Mouse (Mus musculus) megakaryocyte, embryonic 14.5 days (primary cell): ENCODE measurements around the gene Mrpl38.

ENCODE experiments used
- FLI1 ChIP-seq: IDR thresholded peaks from 2 replicates; pipeline ENCODE4 v1.6.1; 2012; ENCODE audit warnings: low read length, inconsistent platforms, mixed read lengths
- GATA1 ChIP-seq: IDR thresholded peaks from 3 replicates; pipeline ENCODE4 v1.6.1; 2012; ENCODE audit warnings: mixed read lengths, low read length, inconsistent platforms, borderline replicate concordance

- no peak for TF ChIP-seq GATA1
- no peak for TF ChIP-seq FLI1
Observed at GRCm38 (mm10) chr11:116102472-116102871, 36.2 kb downstream of the Mrpl38 start.
